14 mouse cellular contexts compared by ENCODE assay signal in the genomic region with DNA sequence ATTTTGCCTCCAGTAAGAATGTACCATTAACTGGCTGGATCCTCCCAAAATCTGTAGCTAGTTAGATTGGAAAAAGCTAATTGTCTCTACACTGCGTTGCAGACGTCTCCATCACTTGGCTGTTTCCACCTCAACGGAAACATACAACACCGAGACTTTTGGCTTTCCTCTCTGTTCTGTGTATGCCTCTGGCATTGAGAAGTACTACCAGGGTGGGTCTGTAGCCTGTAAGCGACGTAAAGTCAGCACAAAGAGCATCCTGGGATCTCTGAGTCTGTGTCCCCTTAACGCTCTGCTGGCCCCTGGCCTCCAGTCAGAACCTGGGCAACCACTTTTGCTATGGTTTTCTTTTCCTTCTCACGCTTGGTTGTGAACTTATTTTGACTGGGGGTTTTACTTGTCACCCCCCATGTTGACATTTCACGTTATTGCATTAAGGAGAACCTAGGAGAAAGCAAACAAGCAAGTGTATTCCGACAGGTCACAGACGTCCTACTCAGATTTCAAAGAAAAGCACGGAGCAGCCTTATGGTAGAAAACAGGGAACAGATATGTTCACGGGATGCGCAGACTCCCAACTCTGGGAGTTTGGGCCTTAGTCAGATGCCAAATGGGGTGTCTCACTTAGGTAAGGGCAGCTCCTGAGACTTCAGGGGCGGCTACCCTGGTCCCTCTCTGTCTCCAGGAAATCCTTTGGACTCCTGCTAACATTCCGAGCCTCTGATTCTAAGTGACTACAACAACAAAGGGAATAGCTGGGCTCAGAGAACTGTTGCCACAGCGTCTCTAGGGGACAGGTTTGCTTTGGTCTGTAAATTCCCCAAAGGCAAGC.
DNase-seq lines count a peak whose midpoint lies in the region; ATAC-seq and TF ChIP-seq lines count a peak whose summit lies in the region.
"Had no signal": no experiment of that assay in that cellular context is flagged by ENCODE, and none has a peak within 500 bp of the region (broad histone marks: within the 10 kb centered on the region; RNA-seq: fewer than 3 reads in every experiment).

No protein-coding gene starts in this region.

- H3K9ac ChIP-seq in heart, embryonic 16.5 days (ENCODE audit: low read length), result no peak overlapping the region
- no peak overlapping the region for H3K9ac ChIP-seq in hindbrain, embryonic 15.5 days
- H3K9ac ChIP-seq: embryonic facial prominence, embryonic 13.5 days; limb, embryonic 13.5 days; midbrain, embryonic 12.5 days had no signal

- no peaks in the 10 kb centered on the region for H3K27me3 ChIP-seq in heart, embryonic 16.5 days (ENCODE audit: control insufficient read depth, insufficient read depth, low read length)
- 0 out of 2 replicates have a peak, but pooled peaks cover 3% of the 10 kb centered on the region for H3K27me3 ChIP-seq in hindbrain, embryonic 15.5 days

- H3K27ac ChIP-seq in heart, embryonic 16.5 days (ENCODE audit: low read length), result no peak overlapping the region
- peak overlapping the region; percentile 63; the same call in 1 of the 2 replicates for H3K27ac ChIP-seq in cortical plate, adult 2 months (ENCODE audit: insufficient read depth, low read length)
- 0 out of 2 replicates have a peak overlapping the region, but pooled peaks have one; percentile 29 for H3K27ac ChIP-seq in hindbrain, embryonic 15.5 days (replicated peaks)
- H3K27ac ChIP-seq: embryonic facial prominence, embryonic 13.5 days; limb, embryonic 13.5 days; midbrain, embryonic 12.5 days had no signal

- TF ChIP-seq CTCF in cortical plate, adult 2 months (IDR thresholded peaks at IDR 0.05; ENCODE audit: extremely low read depth, insufficient read depth, low read length), result no peak

- no peak for DNase-seq in heart, adult 8-10 months (ENCODE audit: low spot score)
- DNase-seq in Muller cell, postnatal 12 days (ENCODE audit: inconsistent ontology term), result peak; percentile 24
- no peak for DNase-seq in ovary, adult 18-20 months (ENCODE audit: low spot score)
- no peak for DNase-seq in c-Kit-positive CD71-positive TER-119-positive erythroid progenitor cells, embryonic 14.5 days (ENCODE audit: low spot score)
- DNase-seq in cerebellum, postnatal 4 days (ENCODE audit: low spot score in 2 of 2), result no peak
- DNase-seq: adrenal gland, adult 8-10 months had no signal

- 0 out of 2 replicates have a peak, but pooled peaks have one; percentile 41 for ATAC-seq in heart, embryonic 16.5 days (replicated peaks; ENCODE audit: extremely low read depth, insufficient read depth, low FRiP score)
- no peak for ATAC-seq in hindbrain, embryonic 15.5 days (ENCODE audit: low FRiP score, low read depth)
- ATAC-seq: CD4-positive, CD25-positive, alpha-beta regulatory T cell, adult 4 months; intestine, embryonic 16.5 days had no signal

- H3K4me1 ChIP-seq in heart, embryonic 16.5 days (ENCODE audit: control insufficient read depth, insufficient read depth, low read length), result peaks cover 9% of the 10 kb centered on the region
- H3K4me1 ChIP-seq in cortical plate, adult 2 months (ENCODE audit: control insufficient read depth, insufficient read depth, low read length), result no peaks in the 10 kb centered on the region
- H3K4me1 ChIP-seq in hindbrain, embryonic 15.5 days (replicated peaks), result peaks cover 20% of the 10 kb centered on the region

- WGBS in heart, embryonic 16.5 days, result 48% methylated on average over 17 of the region's 17 CpGs
- 21% methylated on average over 17 of the region's 17 CpGs for WGBS in hindbrain, embryonic 15.5 days

- H3K4me3 ChIP-seq in heart, embryonic 16.5 days (ENCODE audit: low read length), result no peak overlapping the region
- H3K4me3 ChIP-seq in cortical plate, adult 2 months (ENCODE audit: insufficient read depth, low read length), result no peak overlapping the region
- no peak overlapping the region for H3K4me3 ChIP-seq in hindbrain, embryonic 15.5 days
- H3K4me3 ChIP-seq: embryonic facial prominence, embryonic 13.5 days; limb, embryonic 13.5 days; midbrain, embryonic 12.5 days had no signal

- no peak for TF ChIP-seq POLR2A in cortical plate, adult 2 months (IDR thresholded peaks at IDR 0.05; ENCODE audit: extremely low read depth, insufficient read depth, low read length)

- H3K4me2 ChIP-seq in heart, embryonic 16.5 days (ENCODE audit: low read depth, low read length), result no peak overlapping the region
- no peak overlapping the region for H3K4me2 ChIP-seq in hindbrain, embryonic 15.5 days
- H3K4me2 ChIP-seq: embryonic facial prominence, embryonic 13.5 days; limb, embryonic 13.5 days; midbrain, embryonic 12.5 days had no signal

- no peaks in the 10 kb centered on the region for H3K9me3 ChIP-seq in heart, embryonic 16.5 days (replicated peaks; ENCODE audit: control insufficient read depth, low read length)
- H3K9me3 ChIP-seq in hindbrain, embryonic 15.5 days, result no peaks in the 10 kb centered on the region
- H3K9me3 ChIP-seq: embryonic facial prominence, embryonic 13.5 days; limb, embryonic 13.5 days; midbrain, embryonic 12.5 days had no signal

- H3K36me3 ChIP-seq in heart, embryonic 16.5 days (ENCODE audit: control insufficient read depth, insufficient read depth), result no peaks in the 10 kb centered on the region
- no peaks in the 10 kb centered on the region for H3K36me3 ChIP-seq in hindbrain, embryonic 15.5 days
- H3K36me3 ChIP-seq: embryonic facial prominence, embryonic 13.5 days; limb, embryonic 13.5 days; midbrain, embryonic 12.5 days had no signal
